Mouse (Mus musculus): ENCODE data around the gene Cd1d1. TPM values are rescaled to one million over a fixed set of nuclear protein-coding genes. Genes with fewer than 3 reads are reported as not detected.

The Cd1d1 gene
- 8.7 and 23.3 TPM in 2 replicates for polyA plus RNA-seq (2015; fragmentation: Nextera tagmentation; extraction: Ambion mirVana)

GRCm38 (mm10) chr3:86999415-86999740, at the start of gene Cd1d1:
Cd1d1 (minus strand) TSS chr3:86999441.

Other genes starting within 250 kb of the Cd1d1 start
- 1.2 and 1.3 TPM in 2 replicates for gene Dclk2, start 78.6 kb downstream of the Cd1d1 start, polyA plus RNA-seq (2015; fragmentation: Nextera tagmentation; extraction: Ambion mirVana)
- gene Kirrel, start 175.3 kb upstream of the Cd1d1 start, polyA plus RNA-seq (2015; fragmentation: Nextera tagmentation; extraction: Ambion mirVana): 6.9 and 7.0 TPM in 2 replicates